Mouse (Mus musculus): Measurements from ENCODE around the gene Preb.

Gene Preb

DNA sequence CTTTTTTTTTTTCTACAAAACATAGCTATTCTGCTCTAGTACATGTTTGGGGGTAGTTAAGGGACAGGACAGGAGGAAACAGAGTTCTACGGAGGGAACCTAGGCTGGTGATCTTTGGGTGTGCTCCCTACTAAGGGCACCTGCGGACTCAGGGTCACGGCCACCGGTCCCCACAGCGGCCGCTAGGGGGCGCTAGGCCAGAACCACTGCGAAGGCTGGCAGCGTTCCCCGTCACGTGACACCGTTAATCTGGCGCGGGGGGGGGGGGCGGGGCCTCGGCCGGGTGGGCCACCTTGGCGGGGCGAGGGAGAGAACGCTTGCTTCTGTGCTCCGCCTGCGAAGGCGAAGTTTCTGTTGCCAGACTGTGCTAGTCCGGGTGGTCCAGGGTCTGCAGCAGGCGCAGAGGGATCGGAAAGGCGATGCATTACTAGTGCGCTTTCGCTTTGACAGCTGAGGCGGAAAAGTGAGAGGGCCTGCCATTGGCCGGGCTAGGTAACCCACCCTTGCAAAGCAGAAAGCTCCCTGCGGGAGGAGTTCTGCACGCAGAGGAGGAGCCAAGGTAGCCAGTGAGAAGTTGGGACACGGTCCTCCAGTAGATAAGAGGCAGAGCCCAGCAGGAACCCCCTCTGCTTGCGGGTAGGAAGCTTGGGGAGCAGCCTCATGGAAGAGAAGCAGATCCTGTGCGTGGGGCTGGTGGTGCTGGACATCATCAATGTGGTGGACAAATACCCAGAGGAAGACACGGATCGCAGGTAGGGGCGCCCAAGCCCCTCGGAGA, 38.7 kb downstream of the Preb start, which contains the start of gene Khk:
Khk (plus strand) TSS at position 176 of the 778 bp plus-strand sequence.
- peak; percentile 93 for DNase-seq (ENCODE audit: low spot score)

DNA sequence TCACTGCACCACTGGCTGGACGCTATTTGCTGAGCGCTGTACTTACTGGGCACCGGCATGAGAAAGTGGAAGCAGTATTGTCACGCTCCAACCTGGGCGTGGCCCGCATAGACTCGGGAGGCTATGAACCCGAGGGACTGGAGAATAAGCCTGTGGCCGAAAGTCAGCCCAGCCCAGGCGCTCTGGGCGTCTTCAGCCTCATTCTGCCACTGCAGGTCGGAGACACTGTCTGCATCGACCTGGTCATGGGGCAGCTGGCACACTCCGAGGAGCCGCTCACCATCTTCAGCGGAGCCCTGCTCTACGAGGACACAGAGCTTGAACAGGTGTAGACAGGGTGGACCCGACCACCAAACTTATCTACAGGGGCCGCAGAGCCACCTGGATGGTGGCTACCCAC, 39.5 kb downstream of the Preb start:
- DNase-seq (ENCODE audit: low spot score) = no peak

DNA sequence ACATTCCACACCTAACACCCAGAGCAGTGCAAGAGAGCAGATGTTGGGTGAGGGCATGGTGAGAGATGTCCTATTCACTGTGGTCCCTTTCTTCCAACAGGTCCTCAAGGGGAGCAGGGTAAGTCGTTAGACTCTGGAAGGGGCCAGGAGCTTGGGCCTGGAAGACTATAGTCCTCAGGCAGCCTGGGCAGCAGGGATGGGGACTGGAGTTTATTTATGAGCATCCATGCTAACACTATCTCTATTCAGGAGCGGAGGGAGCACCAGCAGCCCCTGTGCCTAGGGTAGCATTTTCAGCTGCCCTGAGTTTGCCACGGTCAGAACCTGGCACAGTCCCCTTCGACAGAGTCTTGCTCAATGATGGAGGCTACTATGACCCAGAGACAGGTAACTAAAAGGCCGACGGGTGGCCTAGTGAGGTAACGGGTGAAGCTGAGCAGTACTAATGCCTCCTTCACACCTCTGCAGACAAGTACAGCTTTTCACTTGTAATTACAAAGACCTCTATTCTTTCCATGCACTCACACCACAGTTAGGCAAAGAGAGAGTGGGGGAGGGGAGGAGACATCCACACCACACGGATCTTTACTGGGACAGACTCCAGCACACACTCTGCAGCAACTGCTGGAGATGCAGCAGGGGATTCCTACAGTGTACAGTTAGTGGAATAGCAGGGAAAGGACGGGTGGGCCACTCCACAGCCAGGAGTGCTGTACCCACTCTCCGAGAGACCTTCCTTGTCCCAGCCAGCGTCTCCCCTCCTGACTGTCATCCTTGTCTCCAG, 40.1 kb downstream of the Preb start:
- no peak for DNase-seq (ENCODE audit: low spot score)

DNA sequence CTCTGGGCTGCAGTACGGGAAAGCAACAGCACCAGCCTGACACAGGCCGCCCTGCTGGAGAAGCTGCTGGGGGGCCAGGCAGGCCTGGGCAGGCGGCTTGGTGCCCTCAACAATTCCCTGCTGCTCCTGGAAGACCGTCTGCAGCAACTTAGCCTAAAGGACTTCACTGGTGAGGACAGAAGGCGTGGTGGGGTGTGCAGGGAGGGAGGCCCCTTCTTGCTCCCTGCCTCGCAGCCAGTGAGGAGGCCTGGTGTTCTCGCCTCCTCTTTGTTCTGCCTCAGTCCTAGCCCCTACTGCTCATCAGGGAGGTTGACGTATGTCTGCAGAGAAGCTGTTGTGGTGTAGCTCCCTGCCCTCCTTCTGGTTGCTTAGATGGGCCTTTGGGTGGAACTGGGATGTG, 41.5 kb downstream of the Preb start:
- DNase-seq (ENCODE audit: low spot score) = no peak

DNA sequence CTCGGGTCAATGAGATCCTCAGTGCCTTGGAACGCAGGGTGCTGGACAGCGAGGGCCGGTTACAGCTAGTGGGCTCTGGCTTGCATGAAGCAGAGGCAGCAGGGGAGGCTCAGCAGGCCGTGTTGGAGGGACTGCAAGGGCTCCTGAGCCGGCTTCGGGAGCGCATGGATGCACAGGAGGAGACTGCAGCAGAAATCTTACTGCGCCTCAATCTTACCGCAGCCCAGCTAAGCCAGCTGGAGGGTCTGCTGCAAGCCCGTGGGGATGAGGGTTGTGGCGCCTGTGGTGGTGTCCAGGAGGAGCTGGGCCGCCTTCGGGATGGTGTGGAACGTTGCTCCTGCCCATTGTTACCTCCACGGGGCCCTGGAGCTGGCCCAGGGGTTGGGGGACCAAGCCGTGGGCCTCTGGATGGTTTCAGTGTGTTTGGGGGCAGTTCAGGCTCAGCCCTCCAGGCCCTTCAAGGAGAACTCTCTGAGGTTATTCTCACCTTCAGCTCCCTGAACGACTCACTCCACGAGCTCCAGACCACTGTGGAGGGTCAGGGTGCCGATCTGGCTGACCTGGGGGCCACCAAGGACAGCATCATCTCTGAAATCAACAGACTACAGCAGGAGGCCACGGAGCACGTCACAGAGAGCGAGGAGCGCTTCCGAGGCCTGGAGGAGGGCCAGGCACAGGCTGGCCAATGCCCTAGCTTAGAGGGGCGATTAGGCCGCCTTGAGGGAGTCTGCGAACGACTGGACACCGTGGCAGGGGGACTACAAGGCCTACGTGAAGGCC, 42.1 kb downstream of the Preb start:
- DNase-seq (ENCODE audit: low spot score) = no peak

DNA sequence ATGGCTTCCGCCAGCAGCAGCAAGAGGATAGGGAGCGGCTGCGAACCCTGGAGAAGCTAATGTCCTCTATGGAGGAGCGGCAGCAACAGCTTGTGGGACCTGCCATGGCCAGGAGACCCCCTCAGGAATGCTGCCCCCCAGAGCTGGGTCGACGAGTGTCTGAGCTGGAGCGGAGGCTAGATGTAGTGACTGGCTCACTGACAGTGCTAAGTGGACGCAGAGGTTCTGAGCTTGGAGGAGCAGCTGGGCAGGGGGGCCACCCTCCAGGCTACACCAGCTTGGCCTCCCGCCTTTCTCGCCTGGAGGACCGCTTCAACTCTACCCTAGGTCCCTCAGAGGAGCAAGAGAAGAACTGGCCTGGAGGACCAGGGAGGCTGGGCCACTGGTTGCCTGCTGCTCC, 42.8 kb downstream of the Preb start:
- no peak for DNase-seq (ENCODE audit: low spot score)

DNA sequence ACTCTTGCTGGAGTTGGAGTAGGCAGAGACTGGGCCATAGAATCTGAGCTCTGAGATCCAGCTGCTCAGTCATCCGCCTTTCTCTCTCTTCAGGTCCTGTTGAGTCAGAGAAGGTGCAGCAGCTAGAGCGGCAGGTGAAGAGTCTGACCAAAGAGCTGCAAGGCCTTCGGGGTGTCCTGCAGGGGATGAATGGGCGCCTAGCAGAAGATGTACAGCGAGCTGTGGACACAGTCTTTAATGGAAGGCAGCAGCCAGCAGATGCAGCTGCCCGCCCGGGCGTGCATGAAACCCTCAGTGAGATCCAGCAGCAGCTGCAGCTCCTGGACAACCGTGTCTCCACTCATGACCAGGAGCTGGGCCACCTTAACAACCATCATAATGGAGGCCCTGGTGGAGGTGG, 43.3 kb downstream of the Preb start:
- DNase-seq (ENCODE audit: low spot score) = no peak

DNA sequence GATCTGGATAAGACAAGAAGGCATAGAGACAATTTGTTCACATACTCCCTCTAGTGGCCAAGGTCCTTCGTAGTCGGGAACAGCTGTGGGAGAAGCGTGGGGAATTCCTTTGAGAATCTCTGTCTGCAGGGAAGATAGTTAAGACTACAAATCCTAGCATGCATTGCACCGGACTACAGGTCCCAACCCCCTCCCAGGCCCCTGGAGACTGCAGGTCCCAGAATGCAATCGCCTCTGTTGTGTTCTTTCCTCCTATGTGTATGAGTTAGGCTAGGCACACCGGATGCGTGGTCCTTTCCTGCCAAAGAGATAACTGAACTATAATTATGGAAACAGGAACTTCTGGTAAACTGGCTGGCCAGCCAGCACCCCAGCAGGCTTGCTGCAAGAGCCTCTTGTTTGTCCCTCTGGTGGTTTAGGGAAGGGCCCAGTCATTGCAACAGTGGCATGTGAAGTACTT, 44.2 kb downstream of the Preb start:
- peak; percentile 97 for DNase-seq (ENCODE audit: low spot score)

DNA sequence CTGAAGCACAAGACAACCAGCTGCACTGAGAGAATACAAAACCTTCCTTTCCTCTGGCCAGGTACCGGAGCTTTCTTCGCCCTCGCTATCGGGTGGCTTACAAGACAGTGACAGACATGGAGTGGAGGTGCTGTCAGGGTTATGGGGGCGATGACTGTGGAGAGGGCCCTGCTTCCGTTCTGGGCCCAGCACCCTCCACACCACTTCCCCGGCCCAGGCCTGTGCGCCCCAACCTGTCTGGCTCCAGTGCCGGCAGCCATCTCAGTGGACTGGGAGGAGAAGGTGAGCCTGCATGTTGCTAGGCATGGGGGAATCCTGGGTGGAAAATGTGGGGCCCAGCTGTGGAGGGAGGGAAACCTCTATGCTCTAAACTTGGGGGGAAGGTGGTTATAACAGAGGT, 44.7 kb downstream of the Preb start:
- DNase-seq (ENCODE audit: low spot score) = no peak

DNA sequence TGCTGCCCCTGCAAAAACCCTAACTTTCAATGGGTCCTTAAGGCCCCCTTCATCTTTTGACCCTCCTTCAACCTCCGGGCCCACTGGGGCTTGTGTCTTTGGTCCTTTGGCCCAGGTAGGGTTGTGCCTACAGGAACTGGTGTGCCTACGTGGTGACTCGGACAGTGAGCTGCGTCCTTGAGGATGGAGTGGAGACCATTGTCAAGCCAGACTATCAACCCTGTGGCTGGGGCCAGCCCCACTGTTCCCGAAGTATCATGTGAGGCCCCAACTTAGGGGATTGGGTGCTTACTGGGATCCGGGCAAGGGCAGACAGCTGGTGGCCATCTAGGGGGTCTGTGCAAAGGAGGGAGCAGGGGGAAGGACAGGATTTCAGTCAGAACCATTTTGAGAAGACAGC, 45.3 kb downstream of the Preb start:
- DNase-seq (ENCODE audit: low spot score) = no peak

DNA sequence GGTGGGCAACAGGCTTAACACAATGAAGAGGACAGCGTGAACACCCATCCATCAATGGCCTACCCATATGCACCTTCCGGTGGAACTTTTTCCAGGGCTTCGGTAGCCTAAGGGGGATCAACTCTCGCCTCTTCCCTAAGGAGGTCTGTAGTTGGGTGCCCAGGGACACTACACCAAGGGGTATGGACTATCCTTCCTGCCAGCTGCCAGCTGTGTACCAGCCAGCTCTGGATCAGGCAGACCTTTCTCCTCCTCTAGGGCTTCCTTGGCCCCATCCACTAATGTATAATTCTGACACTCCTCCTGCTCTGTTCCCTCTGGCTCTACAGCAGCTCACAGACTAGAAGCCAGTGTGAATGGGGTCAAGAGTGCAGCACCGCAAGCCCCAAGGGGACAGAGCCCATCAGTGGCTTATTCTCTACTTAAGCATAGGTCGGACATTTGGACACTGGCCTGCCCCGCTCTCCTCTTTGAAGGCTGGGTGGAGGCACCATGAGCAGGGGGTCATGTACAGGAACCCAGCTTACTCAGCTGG, 46.0 kb downstream of the Preb start:
- peak; percentile 80 for DNase-seq (ENCODE audit: low spot score)

DNA sequence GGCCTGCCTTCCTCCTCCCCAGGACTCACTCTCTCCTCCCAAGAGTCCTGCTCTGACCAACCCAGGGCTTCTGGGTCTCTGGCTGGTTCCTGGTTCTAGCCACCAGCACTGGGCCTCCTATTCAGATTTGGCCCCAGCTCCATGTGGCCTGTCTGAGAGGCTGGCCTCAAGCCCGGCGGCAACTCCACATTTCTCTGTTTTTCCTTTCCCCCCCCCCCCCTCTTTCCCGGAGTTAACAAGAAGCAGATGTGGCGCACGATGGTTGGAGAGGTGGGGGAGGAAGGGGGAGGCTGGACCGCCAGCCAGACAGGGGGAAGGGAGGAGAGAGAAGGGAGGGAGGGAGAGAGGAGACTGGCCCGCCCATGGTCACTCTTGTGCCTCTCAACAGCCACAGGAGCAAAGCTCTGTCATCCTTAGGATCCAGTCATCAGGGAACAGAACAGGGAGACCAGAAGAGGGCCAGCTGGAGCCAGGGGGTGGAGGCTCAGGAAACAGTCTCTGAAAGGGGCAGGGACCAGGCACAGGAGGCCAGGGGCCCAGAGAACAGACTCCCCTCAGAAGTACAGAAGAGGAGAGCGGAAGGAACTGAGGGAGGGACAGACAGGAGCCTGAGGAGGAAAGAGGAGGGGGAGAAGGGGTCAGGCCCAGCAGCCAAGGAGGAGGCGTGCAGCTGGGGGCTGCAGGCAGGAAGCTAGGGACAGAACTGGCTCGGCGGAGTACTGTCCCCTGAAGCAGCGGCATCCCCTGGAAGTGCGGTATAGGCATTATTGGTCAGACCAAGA, 46.9 kb downstream of the Preb start, which contains the start of gene Emilin1:
Emilin1 (plus strand) TSS at position 343 of the 782 bp plus-strand sequence.
- peak; percentile 98 for DNase-seq (ENCODE audit: low spot score)

DNA sequence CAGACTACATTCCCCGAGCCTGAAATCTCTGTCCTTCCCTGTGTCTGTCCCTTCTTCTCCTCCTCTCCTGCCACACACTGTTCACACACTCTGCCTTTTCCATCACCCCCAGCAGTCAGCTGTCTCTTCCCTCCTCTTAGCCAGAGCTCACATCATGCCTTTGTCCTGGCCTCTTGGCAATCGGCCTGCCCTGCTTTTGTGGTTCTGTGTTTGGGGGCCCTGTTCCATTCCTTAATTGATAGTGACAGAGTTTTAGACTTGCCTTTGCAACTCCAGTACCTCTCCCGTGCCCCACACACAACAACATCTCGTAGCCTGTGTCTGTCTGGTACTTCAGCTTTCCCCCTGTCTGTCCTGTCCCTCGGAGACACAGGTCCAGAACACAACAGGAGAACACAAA, 48.0 kb downstream of the Preb start:
- peak; percentile 47 for DNase-seq (ENCODE audit: low spot score)

DNA sequence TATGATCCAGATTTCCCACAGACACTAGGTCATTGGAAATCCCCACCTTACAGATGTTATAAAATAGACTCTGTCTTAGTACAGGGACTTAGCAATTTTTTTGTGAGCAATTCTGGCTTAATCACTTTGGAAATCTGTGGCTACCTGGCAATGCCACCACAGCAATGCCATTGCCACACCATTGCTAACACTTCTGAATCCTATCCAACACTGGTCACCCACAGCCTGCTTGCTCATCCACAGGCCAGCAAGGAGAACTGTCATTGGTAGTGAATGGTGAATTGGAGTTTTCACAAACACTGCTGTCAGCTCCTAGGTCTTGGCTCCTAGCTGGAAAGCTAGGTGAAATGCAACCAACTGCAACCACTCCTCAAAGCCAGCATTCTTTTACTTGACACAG, 49.7 kb downstream of the Preb start:
- DNase-seq (ENCODE audit: low spot score) = peak; percentile 78

DNA sequence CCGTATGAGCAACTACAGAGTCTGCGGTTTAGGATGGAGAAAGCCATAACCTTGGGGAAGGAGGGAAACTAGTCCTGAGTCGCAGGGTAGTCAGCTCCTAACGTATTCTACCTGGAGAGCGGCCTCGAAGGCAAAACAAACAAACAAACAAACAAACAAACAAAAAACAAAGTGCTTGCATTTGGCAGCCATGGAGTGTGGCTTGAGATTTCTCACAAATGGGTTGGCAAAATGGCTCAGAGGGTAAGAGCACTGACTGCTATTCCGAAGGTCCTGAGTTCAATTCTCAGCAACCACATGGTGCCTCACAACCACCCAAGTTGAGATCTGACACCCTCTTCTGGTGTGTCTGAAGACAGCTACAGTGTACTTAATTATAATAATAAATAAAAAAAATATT, 50.3 kb downstream of the Preb start:
- DNase-seq (ENCODE audit: low spot score) = no peak

DNA sequence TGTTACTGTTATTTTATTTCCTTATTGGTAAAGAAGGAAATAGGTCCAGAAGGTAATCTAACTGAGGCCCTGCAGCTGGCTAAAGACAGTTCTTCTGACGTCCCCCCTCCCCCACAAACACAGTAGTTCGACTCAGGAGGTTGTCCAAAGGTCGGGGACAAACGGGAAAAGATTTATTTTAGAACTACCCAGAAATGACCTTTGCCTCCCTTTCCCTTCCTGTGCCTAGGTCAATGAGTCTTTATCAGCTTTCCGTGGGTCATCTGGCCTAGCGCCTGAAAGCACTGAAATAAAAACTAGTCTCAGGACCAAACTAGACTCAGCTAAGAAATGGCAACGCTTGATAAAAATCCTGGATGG, 50.9 kb downstream of the Preb start:
- peak; percentile 68 for DNase-seq (ENCODE audit: low spot score)

DNA sequence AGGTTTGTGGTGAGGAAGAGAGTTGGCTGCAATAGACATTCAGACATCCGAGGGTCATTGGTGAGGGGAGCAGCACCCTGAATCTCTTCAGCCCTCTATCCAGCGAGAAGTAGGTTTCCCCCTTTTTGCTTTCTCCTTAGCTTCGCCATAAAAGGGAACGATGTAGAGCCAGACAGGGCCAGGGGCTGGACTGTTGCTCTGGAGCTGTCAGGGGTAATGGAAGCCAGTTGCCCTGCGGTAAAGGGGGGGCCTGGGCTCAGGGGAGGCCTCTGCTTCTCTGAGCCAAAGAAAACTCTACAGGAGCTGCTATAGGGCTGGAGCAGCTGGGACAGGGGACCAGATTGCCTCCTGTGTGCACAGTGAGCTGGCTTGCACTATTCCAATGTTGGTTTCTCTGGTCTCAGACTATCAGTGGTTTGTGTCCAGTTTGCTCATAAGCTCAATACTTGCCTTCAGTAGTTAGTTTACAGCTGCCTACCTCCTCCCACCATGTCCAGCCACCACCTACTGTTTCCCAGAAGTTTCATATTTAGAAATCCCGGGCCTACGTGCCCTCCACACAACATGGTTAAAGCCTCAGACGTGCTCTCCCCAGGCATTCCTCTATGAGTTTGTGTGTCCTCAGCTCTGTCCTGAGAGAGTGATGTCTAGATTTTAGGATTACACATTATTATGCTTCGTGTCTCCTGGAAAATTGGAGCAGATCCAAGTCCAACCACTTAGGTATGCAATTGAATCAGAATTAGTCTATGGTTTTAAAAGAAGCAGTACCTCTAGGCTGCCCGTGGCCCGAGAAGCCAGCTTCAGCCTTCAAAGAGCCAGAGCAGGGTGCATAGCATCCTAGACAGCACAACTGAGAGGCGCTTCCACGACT, 51.5 kb downstream of the Preb start:
- peak; percentile 53 for DNase-seq (ENCODE audit: low spot score)

DNA sequence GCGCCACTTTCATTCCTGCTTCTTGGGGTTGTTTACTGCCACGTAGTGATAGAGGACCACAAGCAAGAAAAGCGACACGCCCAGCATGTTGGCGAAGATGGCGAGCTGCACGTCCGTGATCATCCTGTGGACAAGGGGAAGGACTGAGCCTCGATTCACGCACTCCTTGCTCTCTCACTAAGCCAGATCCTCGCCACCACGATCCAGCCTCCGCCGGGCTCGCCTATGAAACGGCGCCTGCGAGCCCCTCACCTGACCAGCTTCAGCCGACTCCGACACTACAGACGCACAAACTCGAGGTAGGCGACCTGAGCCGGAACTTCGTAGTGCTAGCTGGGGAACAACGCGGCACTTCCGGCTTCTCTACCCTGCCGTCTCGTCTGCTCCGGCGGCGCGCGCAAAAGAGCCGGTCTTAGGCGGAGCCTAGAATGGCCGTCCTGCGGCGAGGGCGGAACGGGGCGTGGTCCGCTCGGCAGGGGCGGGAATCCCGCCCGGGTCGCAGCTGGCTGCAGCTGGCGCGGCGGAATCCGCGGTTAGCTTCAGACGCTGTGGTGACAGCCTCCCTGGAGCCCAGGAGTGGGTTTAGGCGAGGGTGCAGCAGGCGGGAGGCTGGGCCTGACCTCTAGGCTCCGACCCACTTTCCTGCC, 52.6 kb downstream of the Preb start, which contains the start of gene Ost4:
Ost4 (minus strand) TSS at position 376 of the 647 bp plus-strand sequence.
- peak; percentile 98 for DNase-seq (ENCODE audit: low spot score)

DNA sequence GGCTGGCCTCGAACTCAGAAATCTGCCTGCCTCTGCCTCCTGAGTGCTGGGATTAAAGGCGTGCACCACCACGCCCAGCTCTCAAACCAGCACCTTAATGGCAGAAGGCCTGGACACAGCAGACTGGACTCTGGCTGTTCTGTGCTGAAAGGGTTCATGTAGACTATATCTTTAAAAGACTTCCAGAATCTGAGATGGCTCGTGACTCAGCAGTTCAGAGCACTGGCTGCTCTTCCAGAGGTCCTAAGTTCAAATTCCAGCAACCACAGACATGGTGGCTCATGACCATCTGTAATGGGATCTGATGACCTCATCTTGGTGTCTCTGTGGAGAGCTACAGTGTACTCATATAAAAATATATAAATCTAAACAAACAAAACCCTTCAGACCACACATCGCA, 58.3 kb downstream of the Preb start:
- peak; percentile 41 for DNase-seq (ENCODE audit: low spot score)
